Mouse (Mus musculus) stomach, postnatal 0 days (tissue): ENCODE measurements at regions not wholly inside any gene's neighbourhood (a gene's known extent, or its start where the extent isn't known, plus 50 kb on each side); places are given as distances from the start of the nearest gene placed in this dataset.

ENCODE experiments used
- ATAC-seq: fragments of 200-750 bp; cut with Nextera tagmentation; 2 replicates; pipeline ENCODE4 v1.8.0; 2017; ENCODE audit not compliant: low FRiP score, low TSS enrichment
- DNase-seq: peaks from one replicate; pipeline ENCODE4 v3.0.0-alpha.2; 2016; ENCODE audit warnings: low spot score
- H3K27ac ChIP-seq: fragments of 300-500 bp; sonication (generic); replicated peaks from 2 replicates; pipeline ENCODE4 v1.5.1; 2014; ENCODE audit warnings: mild to moderate bottlenecking, control low read depth
- H3K27me3 ChIP-seq: fragments of 300-500 bp; sonication (generic); 2 replicates; pipeline ENCODE4 v1.6.1; 2014; ENCODE audit warnings: low read length; ENCODE audit not compliant: control insufficient read depth, insufficient read depth
- H3K36me3 ChIP-seq: fragments of 300-500 bp; sonication (generic); 2 replicates; pipeline ENCODE4 v1.6.1; 2014; ENCODE audit warnings: low read length, mixed read lengths; ENCODE audit not compliant: control insufficient read depth, insufficient read depth
- H3K4me1 ChIP-seq: fragments of 300-500 bp; sonication (generic); replicated peaks from 2 replicates; pipeline ENCODE4 v1.6.1; 2014; ENCODE audit warnings: antibody characterized with exemption; ENCODE audit not compliant: control insufficient read depth, insufficient read depth
- H3K4me2 ChIP-seq: fragments of 300-500 bp; sonication (generic); replicated peaks from 2 replicates; pipeline ENCODE4 v1.6.1; 2014; ENCODE audit warnings: low read depth, mild to moderate bottlenecking, control low read depth, moderate library complexity
- H3K4me3 ChIP-seq: fragments of 300-500 bp; sonication (generic); 2 replicates; pipeline ENCODE4 v1.5.1; 2014; ENCODE audit warnings: low read depth, low read length, control low read depth
- H3K9ac ChIP-seq: fragments of 300-500 bp; sonication (generic); 2 replicates; pipeline ENCODE4 v1.6.1; 2014; ENCODE audit warnings: mild to moderate bottlenecking, low read length, control low read depth, mixed read lengths
- H3K9me3 ChIP-seq: fragments of 300-500 bp; sonication (generic); 2 replicates; pipeline ENCODE4 v1.6.1; 2016; ENCODE audit warnings: low read length; ENCODE audit not compliant: control insufficient read depth
- CTCF ChIP-seq: IDR thresholded peaks from 2 replicates; pipeline ENCODE4 v1.5.1; 2016; ENCODE audit warnings: antibody characterized with exemption, low read depth, mild to moderate bottlenecking, moderate library complexity
- EP300 ChIP-seq: optimal IDR thresholded peaks from 2 replicates; pipeline ENCODE3; 2016; ENCODE audit warnings: antibody characterized with exemption
- WGBS: fragments of 180-500 bp; shearing (Covaris S2); extraction: QIAGEN DNeasy Blood & Tissue Kit; methylation state at CpG from one replicate; pipeline ENCODE4 v1.1.7; 2014; 5-methylcytosine and 5-hydroxymethylcytosine counted together

GRCm38 (mm10) chr12:10445738-10446137 is 55.2 kb downstream of the Rdh14 start:
- no peaks in the 10 kb centered on the region for H3K9me3 ChIP-seq
- H3K36me3 ChIP-seq = no peaks in the 10 kb centered on the region
- whole genome bisulfite sequencing = 48% methylated on average over 1 of the region's 1 CpGs
- ATAC-seq (no peak), DNase-seq (no peak)
- H3K4me1 ChIP-seq = no peaks in the 10 kb centered on the region
- H3K27me3 ChIP-seq = no peaks in the 10 kb centered on the region
- no peak for TF ChIP-seq CTCF
- no peak for TF ChIP-seq EP300
- H3K4me2 ChIP-seq = no peak overlapping the region
- H3K4me3 ChIP-seq = no peak overlapping the region
- no peak overlapping the region for H3K9ac ChIP-seq
- no peak overlapping the region for H3K27ac ChIP-seq

DNA sequence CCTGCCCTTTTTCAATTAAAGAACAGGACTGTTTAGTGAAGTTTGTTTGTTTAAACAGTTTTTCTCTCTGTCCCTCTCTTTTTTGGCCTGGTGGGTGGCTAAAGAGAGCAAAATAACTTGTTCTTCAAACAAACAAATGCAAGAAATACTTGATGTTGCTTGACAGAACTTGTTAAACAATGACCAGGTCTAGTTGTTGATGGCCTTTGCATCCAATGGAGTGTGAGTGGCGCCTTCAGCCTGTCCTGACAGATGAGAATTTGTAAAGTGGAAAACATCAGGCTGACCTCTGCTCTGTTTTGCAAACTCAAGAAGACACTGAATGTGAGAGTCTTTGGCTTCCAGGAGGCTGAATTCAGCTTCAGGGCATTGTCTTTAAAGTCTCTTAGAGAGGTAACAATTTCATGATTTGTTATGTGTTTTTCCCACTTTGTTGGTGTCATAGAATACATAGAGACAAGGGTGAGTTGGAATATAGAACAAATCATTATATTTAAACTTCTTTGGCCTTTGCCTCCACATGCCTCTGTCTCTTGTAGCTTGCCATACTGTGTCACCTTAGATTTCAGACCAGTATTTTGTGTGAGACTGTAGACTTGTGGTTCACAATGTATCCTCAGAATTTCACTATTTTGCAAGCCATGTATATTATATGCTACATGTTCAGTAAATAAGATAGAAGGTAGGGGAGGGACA is 67.5 kb downstream of the Rdh14 start:
- Histone ChIP-seq H3K9ac (no peak overlapping the region), H3K27ac (no peak overlapping the region), H3K4me2 (no peak overlapping the region), H3K4me3 (no peak overlapping the region), H3K4me1 (no peaks in the 10 kb centered on the region), H3K9me3 (no peaks in the 10 kb centered on the region), H3K27me3 (no peaks in the 10 kb centered on the region), H3K36me3 (no peaks in the 10 kb centered on the region)
- TF ChIP-seq CTCF = no peak
- TF ChIP-seq EP300 = no peak
- ATAC-seq = no peak
- no peak for DNase-seq
- WGBS = 81% methylated on average over 1 of the region's 1 CpGs

DNA sequence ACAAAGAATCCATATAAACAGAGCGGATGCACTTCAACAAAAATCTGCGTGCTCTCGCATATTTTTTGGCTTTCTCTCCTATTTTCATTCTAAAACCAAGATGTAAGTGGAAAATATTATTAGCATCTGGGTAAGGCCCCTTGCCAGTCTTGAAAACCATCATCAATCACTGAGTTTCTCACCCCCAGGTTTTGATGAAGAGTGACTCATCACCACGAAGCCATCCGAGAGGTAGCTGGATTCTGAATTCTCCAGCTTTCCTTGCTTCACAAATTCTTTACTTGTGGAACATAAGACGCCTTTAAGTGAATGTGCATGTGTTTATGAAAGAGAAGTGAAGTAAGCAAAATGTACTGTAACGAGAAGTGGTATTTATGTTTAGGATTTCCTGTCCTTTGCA is 71.2 kb downstream of the Rdh14 start:
- TF ChIP-seq CTCF (no peak), EP300 (no peak)
- no peak for ATAC-seq
- Histone ChIP-seq H3K9ac (no peak overlapping the region), H3K4me3 (no peak overlapping the region), H3K9me3 (no peaks in the 10 kb centered on the region), H3K27ac (no peak overlapping the region), H3K4me1 (no peaks in the 10 kb centered on the region), H3K36me3 (no peaks in the 10 kb centered on the region), H3K4me2 (no peak overlapping the region), H3K27me3 (no peaks in the 10 kb centered on the region)
- 45% methylated on average over 7 of the region's 7 CpGs for WGBS
- no peak for DNase-seq

GRCm38 (mm10) chr12:10462956-10463355 is 72.4 kb downstream of the Rdh14 start:
- ATAC-seq (no peak), DNase-seq (no peak)
- H3K9me3 ChIP-seq = no peaks in the 10 kb centered on the region
- TF ChIP-seq CTCF (no peak), EP300 (no peak)
- H3K9ac ChIP-seq = no peak overlapping the region
- H3K4me3 ChIP-seq = no peak overlapping the region
- 47% methylated on average over 3 of the region's 3 CpGs for WGBS
- no peaks in the 10 kb centered on the region for H3K27me3 ChIP-seq
- no peaks in the 10 kb centered on the region for H3K36me3 ChIP-seq
- no peaks in the 10 kb centered on the region for H3K4me1 ChIP-seq
- no peak overlapping the region for H3K4me2 ChIP-seq
- H3K27ac ChIP-seq = no peak overlapping the region

DNA sequence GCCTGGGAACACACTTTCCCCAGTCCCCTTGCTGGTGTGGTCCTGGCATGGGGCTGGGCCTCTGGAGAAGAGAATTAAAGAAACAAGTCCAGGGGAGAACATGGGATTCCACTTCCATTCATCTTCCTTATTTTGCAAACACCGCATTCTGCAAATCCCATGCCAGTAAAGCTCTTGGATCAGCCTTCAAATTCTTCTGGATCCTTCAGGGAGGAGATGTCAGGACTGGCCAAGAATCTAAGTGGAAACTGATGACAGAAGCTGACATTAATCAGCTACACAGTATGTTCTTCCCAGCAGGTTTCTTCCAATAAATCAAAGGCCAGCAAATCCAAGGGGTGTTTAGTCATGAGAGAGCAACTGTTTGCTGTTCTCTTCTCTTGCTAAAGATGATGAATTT is 83.4 kb downstream of the Rdh14 start:
- Histone ChIP-seq H3K27me3 (no peaks in the 10 kb centered on the region), H3K4me1 (no peaks in the 10 kb centered on the region), H3K4me3 (no peak overlapping the region), H3K27ac (no peak overlapping the region), H3K9ac (no peak overlapping the region), H3K4me2 (no peak overlapping the region), H3K9me3 (no peaks in the 10 kb centered on the region), H3K36me3 (no peaks in the 10 kb centered on the region)
- no peak for ATAC-seq
- 39% methylated on average over 1 of the region's 1 CpGs for WGBS
- no peak for DNase-seq
- TF ChIP-seq CTCF = no peak
- TF ChIP-seq EP300 = no peak

DNA sequence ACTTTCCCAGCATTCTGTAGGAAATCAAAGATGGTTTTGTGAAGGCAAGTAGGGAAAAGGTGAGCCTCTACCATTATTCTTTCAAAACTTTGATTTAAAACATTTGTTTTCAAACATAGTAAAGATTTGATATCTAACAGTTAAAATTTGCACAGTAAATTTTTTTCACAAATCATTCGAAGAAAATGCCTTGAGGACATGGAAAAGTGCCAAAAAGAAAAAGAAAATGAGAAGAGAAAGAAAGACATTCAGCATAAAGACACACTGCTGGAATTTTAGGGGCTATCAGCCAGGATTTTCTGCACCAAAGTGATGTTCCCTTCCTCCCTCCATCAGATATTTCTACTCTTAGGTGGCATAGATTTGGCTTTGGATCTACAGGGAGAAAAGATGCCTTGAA is 90.2 kb downstream of the Rdh14 start:
- H3K27ac ChIP-seq = no peak overlapping the region
- WGBS = 15% methylated on average over 1 of the region's 1 CpGs
- DNase-seq (no peak), ATAC-seq (no peak)
- TF ChIP-seq CTCF = no peak
- TF ChIP-seq EP300 = no peak
- H3K4me3 ChIP-seq = no peak overlapping the region
- no peak overlapping the region for H3K4me2 ChIP-seq
- no peaks in the 10 kb centered on the region for H3K27me3 ChIP-seq
- H3K9me3 ChIP-seq = no peaks in the 10 kb centered on the region
- H3K4me1 ChIP-seq = no peaks in the 10 kb centered on the region
- no peak overlapping the region for H3K9ac ChIP-seq
- H3K36me3 ChIP-seq = no peaks in the 10 kb centered on the region
